In genomic region chr13:31665376-31665775, GRCm38 (mm10) we compare ENCODE assay signal across 26 mouse cellular contexts. TPM values are rescaled to one million over a fixed set of nuclear protein-coding genes. Genes with fewer than 3 reads are reported as not detected.
A peak's percentile ranks its signal among the peaks of the same experiment; 100 is the strongest.
DNase-seq lines count a peak whose midpoint lies in the region; ATAC-seq and TF ChIP-seq lines count a peak whose summit lies in the region.
"Had no signal": no experiment of that assay in that cellular context is flagged by ENCODE, and none has a peak within 500 bp of the region (broad histone marks: within the 10 kb centered on the region; RNA-seq: fewer than 3 reads in every experiment).

No protein-coding gene starts in this region.

- no peak overlapping the region for H3K27ac ChIP-seq in midbrain, embryonic 11.5 days (ENCODE audit: low read depth, low read length)
- no peak overlapping the region for H3K27ac ChIP-seq in midbrain, embryonic 10.5 days (replicated peaks)
- H3K27ac ChIP-seq in midbrain, embryonic 14.5 days (replicated peaks; ENCODE audit: low read depth, low read length): no peak overlapping the region
- no peak overlapping the region for H3K27ac ChIP-seq in midbrain, postnatal 0 days (ENCODE audit: low read depth, low read length)
- H3K27ac ChIP-seq: embryonic facial prominence, embryonic 13.5 days; embryonic facial prominence, embryonic 15.5 days; forebrain, embryonic 13.5 days had no signal

- H3K9me3 ChIP-seq in midbrain, embryonic 11.5 days (ENCODE audit: control insufficient read depth, low read length): no peaks in the 10 kb centered on the region
- no peaks in the 10 kb centered on the region for H3K9me3 ChIP-seq in midbrain, embryonic 10.5 days (replicated peaks)
- no peaks in the 10 kb centered on the region for H3K9me3 ChIP-seq in midbrain, embryonic 14.5 days (ENCODE audit: control insufficient read depth, low read length)
- no peaks in the 10 kb centered on the region for H3K9me3 ChIP-seq in midbrain, postnatal 0 days (ENCODE audit: low read length)
- H3K9me3 ChIP-seq: embryonic facial prominence, embryonic 13.5 days; embryonic facial prominence, embryonic 15.5 days; forebrain, embryonic 13.5 days; G1E had no signal

- peak; percentile 67 for DNase-seq in midbrain, embryonic 11.5 days (ENCODE audit: low spot score, missing footprints)
- no peak for DNase-seq in midbrain, embryonic 10.5 days (ENCODE audit: low spot score)
- DNase-seq in midbrain, embryonic 14.5 days: peak; percentile 37
- DNase-seq in midbrain, postnatal 0 days (ENCODE audit: low spot score): no peak
- peak; percentile 65 for DNase-seq in brain, embryonic 14.5 days (ENCODE audit: low read depth)
- DNase-seq in heart, postnatal 36 days: no peak
- DNase-seq in layer of hippocampus, postnatal 14 days (ENCODE audit: low spot score in 2 of 2): no peak
- DNase-seq: adrenal gland, adult 8-10 months; adrenal gland, postnatal 14 days; adrenal gland, postnatal 36 days; cerebellum, adult 11 months; cerebellum, adult 18-20 months; cerebellum, adult 8-10 months; cerebellum, adult 9-11 months; cerebellum, postnatal 14 days; cerebellum, postnatal 36 days; embryo, embryonic 11 days had no signal

- H3K9ac ChIP-seq in midbrain, embryonic 11.5 days (ENCODE audit: low read length): no peak overlapping the region
- H3K9ac ChIP-seq in midbrain, embryonic 14.5 days (replicated peaks; ENCODE audit: low read length): no peak overlapping the region
- H3K9ac ChIP-seq in midbrain, postnatal 0 days (replicated peaks; ENCODE audit: low read length, poor library complexity, severe bottlenecking): no peak overlapping the region
- H3K9ac ChIP-seq: embryonic facial prominence, embryonic 13.5 days; embryonic facial prominence, embryonic 15.5 days; forebrain, embryonic 13.5 days had no signal

- no peaks in the 10 kb centered on the region for H3K27me3 ChIP-seq in midbrain, embryonic 11.5 days (ENCODE audit: control insufficient read depth, insufficient read depth, low read length)
- no peaks in the 10 kb centered on the region for H3K27me3 ChIP-seq in midbrain, embryonic 10.5 days (ENCODE audit: low read depth, poor library complexity, severe bottlenecking)
- no peaks in the 10 kb centered on the region for H3K27me3 ChIP-seq in midbrain, embryonic 14.5 days (ENCODE audit: control insufficient read depth, insufficient read depth, low read length)
- no peaks in the 10 kb centered on the region for H3K27me3 ChIP-seq in midbrain, postnatal 0 days (ENCODE audit: insufficient read depth, low read length)
- H3K27me3 ChIP-seq: forebrain, embryonic 13.5 days had no signal

- no peak for TF ChIP-seq POLR2A in brain, embryonic 14.5 days (IDR thresholded peaks at IDR 0.05; ENCODE audit: borderline replicate concordance, extremely low read depth, insufficient read depth, insufficient read length, poor library complexity, severe bottlenecking)

- TF ChIP-seq CTCF in midbrain, postnatal 0 days (IDR thresholded peaks at IDR 0.05): no peak
- TF ChIP-seq CTCF in brain, embryonic 14.5 days (IDR thresholded peaks at IDR 0.05; ENCODE audit: borderline replicate concordance, extremely low read depth, insufficient read depth, insufficient read length): no peak

- no peak overlapping the region for H3K4me3 ChIP-seq in midbrain, embryonic 11.5 days (ENCODE audit: low read depth, low read length)
- H3K4me3 ChIP-seq in midbrain, embryonic 10.5 days: no peak overlapping the region
- H3K4me3 ChIP-seq in midbrain, embryonic 14.5 days (replicated peaks; ENCODE audit: low read depth, low read length): no peak overlapping the region
- H3K4me3 ChIP-seq in midbrain, postnatal 0 days (ENCODE audit: low read depth, low read length): no peak overlapping the region
- H3K4me3 ChIP-seq: embryonic facial prominence, embryonic 13.5 days; embryonic facial prominence, embryonic 15.5 days; erythroblast, embryonic 14.5 days; forebrain, embryonic 13.5 days had no signal

- WGBS in midbrain, embryonic 11.5 days: 72% methylated on average over 6 of the region's 6 CpGs
- WGBS in midbrain, embryonic 10.5 days: 75% methylated on average over 6 of the region's 6 CpGs
- WGBS in midbrain, embryonic 14.5 days: 50% methylated on average over 6 of the region's 6 CpGs
- WGBS in midbrain, postnatal 0 days: 44% methylated on average over 6 of the region's 6 CpGs

- no peak for ATAC-seq in midbrain, embryonic 11.5 days (ENCODE audit: low FRiP score)
- ATAC-seq in midbrain, embryonic 14.5 days (ENCODE audit: low FRiP score, low TSS enrichment): no peak
- no peak for ATAC-seq in midbrain, postnatal 0 days (ENCODE audit: low FRiP score)
- ATAC-seq: activated CD4-positive, CD25-positive, alpha-beta regulatory T cell, adult 4 months; forebrain, embryonic 13.5 days; forebrain, embryonic 16.5 days; Patski had no signal

- intact Hi-C loops in heart, postnatal 36 days (cut with DNase I): no loop called here

- H3K4me1 ChIP-seq in midbrain, embryonic 11.5 days (ENCODE audit: control insufficient read depth, insufficient read depth, low read length): no peaks in the 10 kb centered on the region
- H3K4me1 ChIP-seq in midbrain, embryonic 10.5 days: peaks cover 4% of the 10 kb centered on the region; the same call in 1 of the 2 replicates
- no peaks in the 10 kb centered on the region for H3K4me1 ChIP-seq in midbrain, embryonic 14.5 days (ENCODE audit: control insufficient read depth, insufficient read depth, low read length)
- no peaks in the 10 kb centered on the region for H3K4me1 ChIP-seq in midbrain, postnatal 0 days (ENCODE audit: insufficient read depth, low read length)
- H3K4me1 ChIP-seq: embryonic facial prominence, embryonic 13.5 days; embryonic facial prominence, embryonic 15.5 days; forebrain, embryonic 13.5 days had no signal

- no peak overlapping the region for H3K4me2 ChIP-seq in midbrain, embryonic 11.5 days
- no peak overlapping the region for H3K4me2 ChIP-seq in midbrain, embryonic 14.5 days (ENCODE audit: low read length)
- H3K4me2 ChIP-seq in midbrain, postnatal 0 days (ENCODE audit: low read depth, low read length, poor library complexity, severe bottlenecking): no peak overlapping the region
- H3K4me2 ChIP-seq: embryonic facial prominence, embryonic 13.5 days; embryonic facial prominence, embryonic 15.5 days; forebrain, embryonic 13.5 days had no signal

- no peaks in the 10 kb centered on the region for H3K36me3 ChIP-seq in midbrain, embryonic 11.5 days (ENCODE audit: control insufficient read depth, insufficient read depth, low read length)
- H3K36me3 ChIP-seq in midbrain, embryonic 10.5 days: no peaks in the 10 kb centered on the region
- no peaks in the 10 kb centered on the region for H3K36me3 ChIP-seq in midbrain, embryonic 14.5 days (ENCODE audit: control insufficient read depth, insufficient read depth, low read length)
- H3K36me3 ChIP-seq in midbrain, postnatal 0 days (ENCODE audit: insufficient read depth, low read length): no peaks in the 10 kb centered on the region
- H3K36me3 ChIP-seq: embryonic facial prominence, embryonic 13.5 days; embryonic facial prominence, embryonic 15.5 days; G1E had no signal

RNA-seq across cellular contexts. Expression of gene Foxf2, which starts 39.8 kb away (rescaled TPM):
- polyA plus RNA-seq in midbrain, embryonic 11.5 days (2014; fragmentation: Nextera tagmentation; extraction: Ambion mirVana): 5.1 and 5.6 TPM in 2 replicates
- polyA plus RNA-seq in midbrain, embryonic 10.5 days (2016; fragmentation: Nextera tagmentation; extraction: Ambion mirVana): 7.0 and 7.1 TPM in 2 replicates
- 3.3 and 5.3 TPM in 2 replicates for polyA plus RNA-seq in midbrain, embryonic 14.5 days (2014; fragmentation: Nextera tagmentation; extraction: Ambion mirVana)
- 7.5 and 11.0 TPM in 2 replicates for total RNA-seq in midbrain, postnatal 0 days (2014; rRNA removed)
- 4.3 and 5.1 TPM in 2 replicates for polyA plus RNA-seq in midbrain, postnatal 0 days (2015; fragmentation: Nextera tagmentation; extraction: Ambion mirVana)
- 10.9 and 12.5 TPM in 2 replicates for polyA plus RNA-seq in brain, embryonic 14.5 days (2012; rRNA removed)
- under 1 TPM in 1 of 2 experiments, not detected in 1; 0.19 TPM for total RNA-seq in heart, postnatal 36 days (2021)
- total RNA-seq in layer of hippocampus, postnatal 14 days (2021): 1 to 10 TPM; 7.0 to 7.5 TPM
- total RNA-seq: adrenal gland, adult 8-10 months; adrenal gland, postnatal 14 days; adrenal gland, postnatal 36 days; common myeloid progenitor, adult 5-6 weeks had no signal
- polyA plus RNA-seq: activated CD4-positive, CD25-positive, alpha-beta regulatory T cell, adult 4 months; erythroblast, embryonic 14.5 days; G1E had no signal

Comparison
In these comparisons a context has a peak if more than half of its experiments do, and no peak if none do; other contexts are left out.
1. DNase-seq: peak in midbrain, embryonic 11.5 days (single experiment), midbrain, embryonic 14.5 days (single experiment) and brain, embryonic 14.5 days (single experiment); none in midbrain, embryonic 10.5 days (single experiment), midbrain, postnatal 0 days (single experiment), heart, postnatal 36 days (0 of 2) and layer of hippocampus, postnatal 14 days (0 of 2).